Mouse (Mus musculus) layer of hippocampus, adult 9-10 months (tissue): ENCODE results near the gene Gm45711.
"Not testable (repeated sequence)": the region's sequence is repeated elsewhere in the genome, so short reads cannot be mapped to it uniquely, and the experiment has no call there.

ENCODE experiments used
- DNase-seq: peaks from one replicate; pipeline ENCODE4 v3.0.0; 2022; ENCODE audit warnings: low spot score

Gene Gm45711

DNA sequence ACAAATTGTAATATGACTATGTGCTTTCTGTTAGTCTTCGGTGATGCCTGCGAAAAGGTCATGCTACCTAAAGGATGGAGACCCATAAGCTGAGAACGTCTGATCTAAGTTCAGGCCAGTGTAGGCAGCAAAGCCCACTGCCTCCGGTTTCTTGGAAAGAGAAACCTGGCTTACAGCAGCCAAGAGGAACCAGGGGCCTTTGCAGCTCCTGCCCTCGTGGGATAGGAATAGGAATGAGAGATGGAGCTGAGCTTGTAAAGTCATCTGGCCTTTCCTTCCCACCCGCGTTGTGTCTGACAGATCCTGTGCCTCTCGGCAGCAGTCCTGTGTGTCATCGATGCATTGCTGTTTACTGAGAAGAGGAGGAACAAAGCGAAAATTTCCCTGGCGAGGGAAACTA lies 11.4 kb upstream of the Gm45711 start, which contains the start of gene Gm11020:
Gene Gm11020, plus strand, starts transcription at position 301 of the 400 bp plus-strand sequence.
- not testable (repeated sequence) for DNase-seq

DNA sequence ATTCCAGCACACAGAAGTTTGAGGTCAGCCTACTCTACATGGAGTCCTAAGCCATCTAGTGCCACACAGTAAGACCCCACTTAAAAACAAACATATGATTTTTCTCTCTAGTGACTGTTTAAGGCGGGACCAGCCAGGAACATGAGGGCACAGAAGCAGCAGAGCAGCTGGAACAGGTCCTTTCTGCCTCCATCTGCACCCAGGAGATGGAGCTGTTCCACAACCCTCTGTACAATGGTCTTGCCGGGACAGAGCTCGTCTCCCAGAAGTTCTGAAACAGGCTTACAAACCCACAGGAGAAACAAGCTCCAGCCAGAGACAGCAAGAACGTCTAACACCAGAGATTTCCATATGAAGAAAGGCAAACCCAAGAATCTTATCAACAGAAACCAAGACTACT lies 3.4 kb upstream of the Gm45711 start:
- no peak for DNase-seq

DNA sequence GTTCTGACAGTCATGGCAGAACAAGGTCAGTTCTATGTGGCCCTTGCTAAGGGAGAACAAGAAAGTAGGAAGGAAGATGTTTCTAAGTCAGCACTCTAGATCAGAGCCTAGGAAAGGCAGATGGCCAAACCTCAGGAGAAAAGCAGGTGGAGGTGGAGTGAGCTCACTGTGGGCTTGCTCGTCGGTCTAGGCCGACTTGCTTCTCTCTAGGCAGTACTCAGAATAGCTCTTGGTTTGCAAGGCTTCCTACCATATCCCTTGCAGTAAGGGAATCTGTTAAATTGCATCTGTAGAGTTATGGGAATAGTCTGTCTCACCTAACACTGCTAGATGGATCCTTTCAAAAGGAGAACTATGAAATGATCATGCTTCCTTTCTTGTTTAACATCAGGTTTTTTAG lies 2.1 kb upstream of the Gm45711 start:
- DNase-seq, result not testable (repeated sequence)

DNA sequence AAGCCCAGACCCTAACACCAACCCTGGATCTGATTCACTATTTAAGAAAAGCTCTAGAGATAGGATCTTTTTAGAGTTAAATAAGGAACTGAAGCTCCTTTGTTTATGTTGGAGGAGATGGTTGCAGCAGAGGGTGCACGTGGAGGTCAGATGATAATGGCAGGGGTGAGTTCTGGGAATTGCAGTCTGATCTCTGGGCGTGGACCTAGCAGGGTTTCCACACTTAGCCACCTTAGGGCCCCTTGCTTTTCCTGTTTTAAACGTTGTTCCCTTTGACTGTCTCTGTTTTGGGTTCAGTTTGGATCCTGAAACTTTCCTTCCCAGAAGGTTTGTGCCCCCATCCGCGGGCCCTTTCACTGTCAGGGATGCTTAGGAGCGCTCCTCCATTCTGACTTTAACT lies 1.5 kb downstream of the Gm45711 start:
- not testable (repeated sequence) for DNase-seq

DNA sequence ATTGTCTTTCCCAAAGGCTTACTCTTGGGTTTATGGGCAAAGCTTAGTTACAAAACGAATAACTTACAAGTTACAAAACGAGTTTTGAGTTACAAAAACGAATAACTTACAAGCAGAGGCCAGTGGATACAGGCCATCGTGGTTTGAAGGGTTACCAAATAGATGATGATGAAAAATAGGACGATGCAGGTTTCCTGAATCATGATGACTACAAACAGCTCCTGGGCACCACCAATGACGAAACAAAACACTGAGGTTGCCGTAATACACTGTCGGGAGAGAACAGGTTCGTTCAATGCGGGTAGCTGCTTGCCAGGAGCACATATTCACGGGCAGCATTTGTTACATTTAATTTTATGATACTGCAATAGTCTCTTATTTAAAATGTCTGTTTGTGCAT lies 4.9 kb downstream of the Gm45711 start:
- no peak for DNase-seq

DNA sequence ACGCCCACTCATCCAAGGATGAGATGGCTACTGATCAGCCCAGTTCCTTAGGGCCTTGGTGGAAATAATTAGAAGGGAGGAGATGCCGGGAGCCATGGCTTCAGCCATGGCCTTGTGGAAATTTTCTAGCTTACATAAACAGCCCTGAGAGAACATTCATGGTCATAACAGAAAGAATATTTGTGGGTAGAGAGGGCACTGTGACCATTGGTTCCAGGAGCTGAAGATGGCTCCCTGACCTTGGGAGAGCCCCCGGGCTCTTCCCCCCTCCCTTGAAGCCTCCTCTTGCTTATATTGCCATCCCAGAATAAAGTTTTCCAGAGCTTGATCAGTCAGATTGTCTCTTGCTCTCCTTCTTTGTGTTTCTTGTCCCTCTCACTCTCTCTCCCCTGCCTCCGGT lies 7.3 kb downstream of the Gm45711 start:
- DNase-seq, result not testable (repeated sequence)

DNA sequence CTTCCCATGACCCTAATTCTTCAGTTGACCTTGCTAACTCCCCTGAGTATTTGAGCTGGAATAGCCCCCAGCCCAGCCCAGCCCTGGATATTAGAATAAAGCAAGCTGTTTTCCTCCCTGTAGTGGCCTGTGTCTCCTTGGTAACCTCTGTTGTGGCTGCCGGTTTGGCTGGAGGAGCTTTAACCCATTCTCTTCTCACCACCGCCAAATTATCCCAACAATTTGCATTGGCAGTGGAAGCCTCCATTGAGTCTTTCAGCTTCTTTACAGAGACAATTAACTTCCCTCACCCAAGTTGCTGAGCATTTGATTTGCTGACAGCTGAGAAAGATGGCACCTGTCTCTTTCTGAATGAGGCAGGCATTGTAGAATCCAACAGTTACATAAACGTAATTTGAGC lies 8.3 kb downstream of the Gm45711 start:
- not testable (repeated sequence) for DNase-seq

DNA sequence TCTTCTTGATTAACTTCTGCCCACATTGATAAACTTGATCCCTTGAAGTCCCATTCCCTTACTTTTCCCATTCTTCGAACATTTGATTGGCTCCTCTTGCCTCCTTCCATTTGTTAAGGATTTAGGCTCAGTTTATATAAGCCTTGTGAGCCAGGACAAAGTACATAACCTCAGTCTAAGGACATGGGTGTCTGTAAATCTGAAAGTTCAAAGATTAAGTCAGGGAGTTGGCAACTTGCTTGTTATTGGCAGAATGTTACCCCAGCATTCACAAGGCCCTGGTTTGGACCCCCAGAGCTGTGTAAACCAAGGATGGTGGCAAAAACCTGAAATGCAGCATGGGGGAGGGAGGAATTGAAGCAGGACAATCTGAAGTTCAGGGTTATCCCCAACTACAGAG lies 15.5 kb downstream of the Gm45711 start:
- DNase-seq, result no peak

DNA sequence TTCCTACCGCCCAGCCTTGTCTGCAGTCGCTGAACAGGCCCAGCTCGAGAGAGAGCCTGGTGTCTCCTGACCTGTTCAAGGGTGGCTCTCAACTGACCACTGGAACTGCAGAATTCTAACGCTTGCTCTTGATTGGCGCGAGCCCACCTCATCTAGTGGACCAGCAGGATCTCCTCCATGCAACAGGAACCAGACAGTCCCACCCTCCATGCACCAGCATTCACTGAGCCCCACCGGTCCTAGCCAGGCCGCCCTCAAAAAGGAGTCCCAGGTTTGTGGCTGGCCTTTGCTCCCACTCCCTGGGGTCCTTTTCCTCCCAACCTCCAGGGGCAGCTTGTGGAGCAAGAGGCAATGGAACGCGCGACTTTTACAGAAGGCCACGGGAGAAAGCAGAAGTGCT lies 16.8 kb downstream of the Gm45711 start, which contains the start of gene Cmtm2a:
Gene Cmtm2a, minus strand, starts transcription at position 101 of the 400 bp plus-strand sequence.
- not testable (repeated sequence) for DNase-seq

DNA sequence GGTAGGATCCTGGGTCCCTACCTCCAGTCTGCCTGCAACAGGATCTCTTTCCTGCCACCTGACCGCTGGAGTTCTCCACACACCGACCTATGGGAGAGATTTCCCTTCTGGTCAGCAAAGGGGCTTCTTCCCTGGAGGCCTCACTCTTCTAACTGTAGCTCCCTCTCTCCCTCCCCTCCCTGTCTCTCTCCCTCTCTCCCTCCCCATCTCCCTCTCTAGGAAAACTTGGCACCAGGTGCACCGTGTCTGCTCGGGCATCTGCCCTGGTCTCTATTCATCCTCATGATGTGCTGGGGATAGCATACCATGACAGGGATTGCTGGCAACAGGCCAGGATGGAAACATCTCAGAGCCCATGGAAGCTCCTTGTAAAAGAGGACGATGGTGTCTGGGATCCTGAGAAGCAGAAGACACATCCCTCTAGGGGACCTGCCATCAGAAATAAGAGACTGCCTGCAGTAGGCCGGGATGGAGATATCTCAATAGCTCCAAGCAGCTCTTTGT lies 40.9 kb downstream of the Gm45711 start:
- DNase-seq, result no peak

DNA sequence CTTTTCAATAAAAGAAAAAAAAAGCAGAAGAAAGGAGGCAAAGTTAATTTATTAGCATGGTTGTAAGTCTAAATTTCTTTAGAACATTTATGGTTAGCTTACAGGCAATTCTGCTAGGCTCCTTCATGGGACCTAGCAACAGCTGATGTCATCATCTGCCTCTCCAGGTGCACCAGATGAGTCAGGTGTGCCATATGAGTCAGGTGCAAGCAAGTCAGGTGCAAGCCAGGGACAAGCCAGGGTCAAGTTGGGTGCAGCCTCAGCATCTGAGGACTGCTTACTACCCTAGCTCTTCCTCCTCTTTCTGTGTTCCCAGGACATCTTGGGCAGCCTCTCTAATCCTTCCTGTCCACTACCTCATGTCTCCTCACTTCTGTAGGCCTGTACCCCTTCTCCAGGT lies 41.5 kb downstream of the Gm45711 start:
- DNase-seq, result no peak

DNA sequence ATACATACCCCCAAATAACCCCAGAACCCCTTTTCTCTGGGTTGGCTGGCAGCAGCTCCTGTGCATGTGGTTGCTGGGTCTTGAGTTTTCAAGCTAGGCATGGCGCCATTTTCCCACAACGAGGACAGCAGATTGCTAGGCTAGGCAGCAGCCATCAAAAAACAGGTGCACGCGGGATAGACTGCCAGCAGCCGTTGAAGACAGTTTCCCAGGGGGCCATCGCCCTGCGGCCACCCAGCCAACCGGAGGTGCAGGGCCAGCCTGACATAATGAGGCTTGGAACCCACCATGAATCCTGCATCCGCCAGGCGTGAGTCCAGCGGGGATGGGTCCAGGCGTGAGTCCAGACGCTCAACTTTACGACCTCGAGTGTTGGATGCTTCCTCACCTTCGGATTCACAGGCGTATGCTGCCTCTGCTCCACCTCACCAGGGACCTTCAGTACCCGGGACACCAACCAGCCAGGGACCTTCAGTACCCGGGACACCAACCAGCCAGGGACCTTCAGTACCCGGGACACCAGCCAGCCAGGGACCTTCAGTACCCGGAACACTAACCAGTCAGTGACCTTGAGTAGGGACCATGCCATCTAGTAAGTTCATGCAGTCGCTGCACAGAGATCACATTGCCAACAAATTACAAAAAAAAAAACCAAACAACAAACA lies 45.5 kb downstream of the Gm45711 start:
- DNase-seq, result not testable (repeated sequence)

DNA sequence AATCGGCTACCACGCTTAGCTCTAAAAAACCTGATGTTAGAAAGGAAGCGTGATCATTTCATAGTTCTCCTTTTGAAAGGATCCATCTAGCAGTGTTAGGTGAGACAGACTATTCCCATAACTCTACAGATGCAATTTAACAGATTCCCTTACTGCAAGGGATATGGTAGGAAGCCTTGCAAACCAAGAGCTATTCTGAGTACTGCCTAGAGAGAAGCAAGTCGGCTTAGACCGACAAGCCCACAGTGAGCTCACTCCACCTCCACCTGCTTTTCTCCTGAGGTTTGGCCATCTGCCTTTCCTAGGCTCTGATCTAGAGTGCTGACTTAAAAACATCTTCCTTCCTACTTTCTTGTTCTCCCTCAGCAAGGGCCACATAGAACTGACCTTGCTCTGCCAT lies 48.1 kb downstream of the Gm45711 start:
- not testable (repeated sequence) for DNase-seq

DNA sequence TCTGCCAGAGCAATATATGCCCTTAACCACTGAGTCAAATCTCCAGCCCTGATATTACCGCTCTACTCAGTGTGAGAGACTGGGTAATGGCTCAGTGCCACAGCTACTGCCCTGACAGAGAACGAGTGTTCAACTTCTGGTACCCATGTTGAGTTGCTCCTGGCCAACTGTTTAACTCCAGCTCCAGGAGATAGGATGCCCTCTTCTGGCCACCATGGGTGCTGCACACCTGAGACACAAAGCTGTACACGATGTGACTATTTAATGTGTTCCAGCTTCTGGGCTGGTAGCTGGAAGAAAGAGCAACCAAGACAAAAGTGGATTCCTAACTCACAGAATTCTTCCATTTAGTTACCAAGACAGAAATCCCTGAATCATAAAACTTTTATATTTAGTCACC lies 56.9 kb downstream of the Gm45711 start:
- no peak for DNase-seq

DNA sequence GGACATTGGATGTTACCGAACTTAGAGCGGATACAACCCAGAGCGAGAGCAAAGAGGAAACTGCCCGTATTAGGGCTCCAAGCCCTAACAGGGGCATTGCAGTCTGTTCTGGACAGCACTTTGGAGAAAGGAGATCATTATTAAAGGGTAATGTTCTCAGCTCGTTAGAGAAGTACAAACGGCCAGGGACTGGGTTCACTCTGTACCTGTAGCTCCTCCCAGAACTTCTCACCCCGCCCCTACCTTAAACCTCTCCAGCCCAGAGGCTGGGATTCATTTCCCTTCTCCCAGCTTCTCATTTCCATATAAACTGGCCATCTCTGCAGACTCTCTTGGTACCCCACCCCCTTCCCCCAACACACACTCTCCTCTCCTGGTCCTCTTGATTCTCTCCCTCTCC lies 58.4 kb downstream of the Gm45711 start:
- DNase-seq, result no peak

DNA sequence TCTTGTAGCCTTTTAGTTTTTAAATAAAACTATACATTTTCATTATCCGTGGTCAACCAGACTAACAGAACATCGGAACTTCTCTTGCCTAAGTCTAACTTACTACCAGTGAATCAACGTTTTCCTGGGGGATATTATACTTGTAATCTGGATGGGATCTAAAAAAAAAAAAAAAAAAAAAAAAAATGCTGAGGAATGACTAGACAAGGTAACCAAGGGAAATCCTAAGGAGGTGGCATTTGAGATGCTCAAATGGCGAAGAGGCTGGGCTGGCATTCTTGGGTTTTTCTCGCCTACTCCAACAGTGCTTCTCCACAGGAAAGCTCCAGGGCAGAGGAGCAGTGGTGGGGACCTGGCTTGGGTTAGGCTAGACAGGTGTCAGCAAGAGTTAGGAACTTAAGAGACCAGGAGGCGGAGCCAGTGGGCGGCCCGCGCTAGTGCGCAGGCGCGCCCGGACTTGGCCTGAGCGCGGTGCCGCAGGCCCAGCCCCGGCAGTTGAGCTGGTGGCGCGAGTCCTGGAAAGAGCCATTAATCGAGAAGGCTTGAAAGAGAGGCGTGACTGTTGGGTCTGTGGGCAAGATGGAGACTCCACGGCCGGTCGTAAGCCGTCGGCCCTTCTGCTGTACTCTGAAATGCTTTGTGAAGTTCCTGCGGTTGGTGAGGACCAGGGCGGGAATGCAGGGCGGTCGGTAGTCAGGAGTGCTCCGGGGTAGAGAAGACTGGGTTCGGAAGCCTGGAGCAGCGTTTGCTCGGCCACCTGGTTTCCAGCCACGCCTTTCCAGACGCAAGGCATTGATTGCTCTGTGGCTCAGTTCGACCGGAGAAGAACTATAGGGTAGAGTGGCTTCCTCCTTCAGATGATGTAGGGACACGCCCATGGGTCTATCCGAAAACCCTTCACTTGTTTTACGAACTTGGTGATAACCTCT lies 59.2 kb downstream of the Gm45711 start, which contains the start of gene Cklf:
Gene Cklf, plus strand, starts transcription at position 423 of the 929 bp plus-strand sequence.
- DNase-seq, result no peak

DNA sequence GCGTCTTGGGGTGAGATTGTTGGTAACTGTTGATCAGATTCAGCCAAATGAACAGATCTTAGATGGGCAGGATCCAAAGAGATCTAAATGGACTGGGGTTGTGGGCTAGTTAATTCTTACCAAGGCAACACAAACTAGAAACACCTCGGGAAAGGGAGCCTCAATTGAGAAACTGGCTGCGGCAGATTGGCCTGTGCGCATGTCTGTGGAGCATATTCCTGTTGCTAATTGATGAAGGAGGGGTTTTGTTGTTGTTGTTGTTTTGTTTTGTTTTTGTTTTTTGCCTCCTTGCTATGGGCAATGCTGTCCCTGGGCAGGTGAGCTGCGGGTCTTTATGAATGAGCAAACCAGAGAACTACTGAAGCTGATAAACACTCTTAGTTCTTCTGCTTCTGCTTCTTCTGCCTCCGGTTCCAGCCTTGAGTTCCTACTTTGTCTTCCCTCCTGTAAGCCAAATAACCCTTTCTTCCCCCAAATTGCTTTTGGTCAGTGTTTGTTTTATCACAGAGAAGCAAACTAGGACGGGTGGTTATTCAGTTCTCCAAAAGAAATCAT lies 60.4 kb downstream of the Gm45711 start:
- DNase-seq, result no peak

DNA sequence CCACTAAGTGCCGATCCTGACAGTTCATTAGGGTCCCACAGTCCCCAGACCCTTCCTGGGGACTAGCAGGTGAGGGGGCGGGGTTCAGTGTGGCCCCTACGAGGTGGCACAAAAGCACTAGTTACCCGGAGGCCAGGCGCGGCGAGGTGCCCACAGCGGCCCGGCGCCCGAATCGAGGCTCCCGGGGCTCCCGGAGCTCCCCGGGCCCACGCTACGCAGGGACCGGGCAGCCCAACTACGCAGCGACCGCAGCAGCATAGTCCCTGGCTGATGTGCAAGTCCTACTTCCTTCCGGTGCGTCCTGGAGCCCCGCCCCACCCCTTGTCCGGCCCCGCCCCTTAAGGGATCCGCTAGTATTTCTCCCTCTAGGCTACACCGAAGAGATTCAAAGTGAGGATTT lies 61.6 kb downstream of the Gm45711 start, which contains the start of gene Tk2:
Gene Tk2, minus strand, starts transcription at position 283 of the 400 bp plus-strand sequence.
- DNase-seq, result peak; percentile 40

DNA sequence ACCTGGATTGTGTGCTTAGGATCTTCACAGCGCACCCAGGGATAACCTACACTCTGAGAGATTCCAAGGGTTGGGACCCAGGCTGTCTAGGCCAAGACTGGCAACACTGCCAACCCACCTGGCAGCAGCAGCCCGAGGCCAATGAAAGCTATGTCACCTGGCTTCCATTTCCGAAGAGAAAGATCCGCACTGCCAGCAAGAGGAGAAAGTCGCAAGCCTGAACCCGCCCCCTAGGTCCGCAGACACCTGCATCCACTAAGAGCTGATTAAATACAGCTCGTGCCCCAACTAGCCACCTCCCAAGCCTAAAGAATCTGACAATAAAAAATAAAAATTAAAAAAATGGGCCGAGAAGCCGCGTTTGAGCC lies 62.0 kb downstream of the Gm45711 start:
- DNase-seq, result no peak

DNA sequence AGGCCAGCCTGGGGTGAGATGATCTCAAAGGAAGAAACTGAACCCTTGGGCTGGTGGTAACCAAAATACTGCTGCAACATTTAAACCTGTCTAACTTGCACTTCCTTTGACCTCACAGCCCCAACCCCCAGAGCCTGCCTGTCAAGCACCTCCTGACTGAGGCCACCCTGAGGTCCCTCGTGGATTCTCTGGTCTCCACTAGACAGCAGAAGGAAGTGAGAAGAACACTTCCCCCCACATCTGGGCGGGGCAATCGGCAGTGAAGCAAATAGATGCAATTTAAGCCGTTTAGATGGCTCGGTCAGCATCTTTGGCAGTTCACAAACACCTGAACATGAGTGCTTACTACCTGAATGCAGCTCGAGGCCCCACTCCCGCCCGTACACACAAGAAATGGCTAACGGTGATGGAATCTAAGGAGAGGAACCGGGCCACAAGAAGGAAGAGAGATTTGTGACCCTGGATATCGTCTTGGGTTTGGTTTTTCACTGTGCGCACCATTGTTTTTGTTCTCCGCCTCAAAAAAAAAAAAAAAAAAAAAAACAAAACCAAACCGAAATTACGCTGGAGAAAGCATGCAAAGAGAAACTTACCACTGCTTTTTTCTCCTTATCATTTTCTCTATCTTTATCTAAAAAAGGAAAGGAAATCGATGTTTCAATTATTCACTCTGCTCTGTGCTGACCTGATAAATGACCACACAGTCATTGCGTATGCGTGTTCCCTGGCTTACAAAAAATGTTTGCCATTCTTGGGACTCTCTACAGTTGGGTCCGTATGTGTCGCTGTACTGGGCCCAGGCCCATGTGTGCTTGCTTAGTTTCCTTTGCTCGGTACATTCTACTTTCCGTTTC lies 62.6 kb downstream of the Gm45711 start:
- DNase-seq, result no peak

DNA sequence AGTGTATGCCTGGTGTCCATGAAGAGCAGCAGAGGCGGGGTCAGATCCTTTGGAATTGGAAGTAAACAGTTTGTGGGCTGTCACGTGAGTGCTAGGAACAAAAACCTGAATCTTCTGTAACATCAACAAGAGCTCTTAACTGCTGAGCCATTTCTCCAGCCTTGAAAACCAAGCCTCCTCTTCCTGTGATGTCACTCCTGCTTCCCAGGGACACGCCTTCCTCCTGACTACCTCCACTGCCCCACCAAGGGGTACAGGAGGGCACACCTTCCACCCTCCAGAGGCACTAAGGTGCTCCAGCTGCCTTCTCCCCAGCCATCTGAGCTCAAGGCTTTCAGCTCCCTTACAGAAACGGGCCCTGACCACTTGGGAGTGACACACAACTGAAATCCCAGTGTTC lies 63.3 kb downstream of the Gm45711 start:
- DNase-seq, result no peak
